Mouse (Mus musculus): ENCODE data around the gene Vmn2r45.
"Not testable (repeated sequence)": the region's sequence is repeated elsewhere in the genome, so short reads cannot be mapped to it uniquely, and the experiment has no call there.

Vmn2r45 gene

GRCm38 (mm10) chr7:8488975-8489374, at the start of gene Vmn2r45:
TSS of gene Vmn2r45 (minus strand) at chr7:8489075.
- in situ Hi-C loops (cut with MboI; ENCODE audit: low pct_unique_long_range_greater_than_20kb in 1 of 2, low sequenced_read_pairs in 2 of 2, unreplicated experiment in 1 of 2), result not testable (repeated sequence)

Measured in mouse embryonic stem cell (cell line).